Mouse (Mus musculus): ENCODE data around the gene Cyp4f17. TPM values are rescaled to one million over a fixed set of nuclear protein-coding genes. Genes with fewer than 3 reads are reported as not detected.

Gene Cyp4f17
- polyA plus RNA-seq (2012; rRNA removed): 0.48 and 0.50 TPM in 2 replicates

GRCm38 (mm10) chr17:32505851-32506728 is at the start of gene Cyp4f17:
Cyp4f17 (plus strand) TSS chr17:32506050.

GRCm38 (mm10) chr17:32536051-32536866 is 30.4 kb downstream of the Cyp4f17 start, which contains the start of gene Cyp4f16:
Cyp4f16 (plus strand) TSS chr17:32536558.

Other genes with a start within 250 kb of the Cyp4f17 start
- gene Brd4, start 221.3 kb upstream of the Cyp4f17 start, polyA plus RNA-seq (2012; rRNA removed): 12.0 and 17.1 TPM in 2 replicates
- gene Akap8, start 184.8 kb upstream of the Cyp4f17 start, polyA plus RNA-seq (2012; rRNA removed): 28.0 and 31.0 TPM in 2 replicates
- gene Akap8l, start 155.4 kb upstream of the Cyp4f17 start, polyA plus RNA-seq (2012; rRNA removed): 34.6 and 38.3 TPM in 2 replicates
- gene Wiz, start 116.6 kb upstream of the Cyp4f17 start, polyA plus RNA-seq (2012; rRNA removed): 7.7 and 9.7 TPM in 2 replicates
- gene Rasal3, start 102.5 kb upstream of the Cyp4f17 start, polyA plus RNA-seq (2012; rRNA removed): 1.6 and 2.1 TPM in 2 replicates
- gene Pglyrp2, start 81.9 kb upstream of the Cyp4f17 start, polyA plus RNA-seq (2012; rRNA removed): 4.1 and 4.9 TPM in 2 replicates
- gene Cyp4f39, start 53.3 kb upstream of the Cyp4f17 start, polyA plus RNA-seq (2012; rRNA removed): 0.26 and 0.27 TPM in 2 replicates
- gene Cyp4f16, start 30.5 kb downstream of the Cyp4f17 start, polyA plus RNA-seq (2012; rRNA removed): 2.2 and 2.8 TPM in 2 replicates
- not detected in 2 replicates for gene Cyp4f37, start 115.3 kb downstream of the Cyp4f17 start, polyA plus RNA-seq (2012; rRNA removed)
- gene Cyp4f40, start 152.8 kb downstream of the Cyp4f17 start, polyA plus RNA-seq (2012; rRNA removed): not detected in 2 replicates
- 3.5 and 4.0 TPM in 2 replicates for gene Cyp4f15, start 179.6 kb downstream of the Cyp4f17 start, polyA plus RNA-seq (2012; rRNA removed)

Measured in liver, embryonic 14 days (tissue).